Mouse (Mus musculus) spleen, adult 2 months (tissue): ENCODE measurements around the gene Pam. TPM values are rescaled to one million over a fixed set of nuclear protein-coding genes. Genes with fewer than 3 reads are reported as not detected.
"Not testable (repeated sequence)": the region's sequence is repeated elsewhere in the genome, so short reads cannot be mapped to it uniquely, and the experiment has no call there.

Experiments
- DNase-seq, 2 experiments: peaks; one replicate each; pipeline versions ENCODE4 v3.0.0 to v3.0.0-alpha.2; 2012 to 2021; ENCODE audit warnings: low spot score in 2 of 2, low read depth in 1 of 2
- H3K27ac ChIP-seq: fragments of 200-500 bp; 2 replicates; pipeline ENCODE4 v1.5.1; 2012; ENCODE audit warnings: low read length, inconsistent platforms; ENCODE audit not compliant: insufficient read depth
- H3K27me3 ChIP-seq: fragments of 200-500 bp; 2 replicates; pipeline ENCODE4 v1.6.1; 2012; ENCODE audit warnings: mild to moderate bottlenecking, moderate library complexity, low read length, inconsistent platforms; ENCODE audit not compliant: control insufficient read depth, insufficient read depth
- H3K36me3 ChIP-seq: fragments of 200-500 bp; 2 replicates; pipeline ENCODE4 v1.6.1; 2012; ENCODE audit warnings: mild to moderate bottlenecking, low read length, inconsistent platforms; ENCODE audit not compliant: control insufficient read depth, insufficient read depth
- H3K4me1 ChIP-seq: fragments of 200-500 bp; 2 replicates; pipeline ENCODE4 v1.6.1; 2011; ENCODE audit warnings: inconsistent platforms; ENCODE audit not compliant: control insufficient read depth, insufficient read depth, insufficient read length
- H3K4me3 ChIP-seq: fragments of 200-500 bp; 2 replicates; pipeline ENCODE4 v1.5.1; 2011; ENCODE audit warnings: mild to moderate bottlenecking, inconsistent platforms; ENCODE audit not compliant: insufficient read depth, insufficient read length; ENCODE audit errors: extremely low read depth
- CTCF ChIP-seq: fragments of 200-500 bp; IDR thresholded peaks from 2 replicates; pipeline ENCODE4 v1.5.1; 2011; ENCODE audit warnings: mild to moderate bottlenecking, inconsistent platforms; ENCODE audit not compliant: insufficient read depth, insufficient read length, insufficient replicate concordance; ENCODE audit errors: extremely low read depth
- POLR2A ChIP-seq: fragments of 200-500 bp; IDR thresholded peaks from 2 replicates; pipeline ENCODE4 v1.6.1; 2011; ENCODE audit warnings: low read depth, low read length, inconsistent platforms
- WGBS: fragments of 180-500 bp; shearing (Covaris S2); methylation state at CpG from one replicate; pipeline ENCODE4 v1.1.7; 2018; 5-methylcytosine and 5-hydroxymethylcytosine counted together
- polyA plus RNA-seq: library from polyadenylated mRNA; depleted of rRNA; stranded (reverse); fragments of >200 nt; gene quantifications from 2 replicates; pipeline ENCODE4 v1.2.3, GENCODE M21; 2012

Gene Pam
- polyA plus RNA-seq, 1 experiment: 22.8 TPM

GRCm38 (mm10) chr1:97769294-97769903 is 326.0 kb downstream of the Pam start:
- no peaks in the 10 kb centered on the region for H3K36me3 ChIP-seq

GRCm38 (mm10) chr1:97768906-97769293 is 326.5 kb downstream of the Pam start:
- Histone ChIP-seq H3K4me3 (peak overlapping the region; percentile 89), H3K4me1 (no peaks in the 10 kb centered on the region; the same call in 1 of the 2 replicates), H3K27me3 (no peaks in the 10 kb centered on the region), H3K36me3 (no peaks in the 10 kb centered on the region), H3K27ac (peak overlapping the region; percentile 96)
- no peak for DNase-seq
- 2% methylated on average over 7 of the region's 7 CpGs for WGBS
- no peak for TF ChIP-seq CTCF
- TF ChIP-seq POLR2A: no peak

More at GRCm38 (mm10) chr1:97769294-97769903, 326.0 kb downstream of the Pam start:
- Histone ChIP-seq H3K27ac (peak overlapping the region; percentile 96), H3K27me3 (no peaks in the 10 kb centered on the region), H3K4me3 (peak overlapping the region; percentile 89), H3K4me1 (no peaks in the 10 kb centered on the region; the same call in 1 of the 2 replicates)
- no peak for TF ChIP-seq POLR2A
- no peak for TF ChIP-seq CTCF
- under 1% methylated on average over 40 of the region's 40 CpGs for WGBS
- peak in 1 of 2 experiments; percentile 8 for DNase-seq

GRCm38 (mm10) chr1:97768089-97768488 is 327.4 kb downstream of the Pam start:
- no peaks in the 10 kb centered on the region; the same call in 1 of the 2 replicates for H3K4me1 ChIP-seq

GRCm38 (mm10) chr1:97765712-97766111 is 329.7 kb downstream of the Pam start:
- 90% methylated on average over 4 of the region's 4 CpGs for WGBS

More at GRCm38 (mm10) chr1:97768089-97768488, 327.4 kb downstream of the Pam start:
- H3K27me3 ChIP-seq: no peaks in the 10 kb centered on the region
- no peak overlapping the region for H3K4me3 ChIP-seq
- H3K36me3 ChIP-seq: no peaks in the 10 kb centered on the region
- WGBS: 87% methylated on average over 2 of the region's 2 CpGs
- no peak for TF ChIP-seq POLR2A
- no peak for TF ChIP-seq CTCF
- H3K27ac ChIP-seq: no peak overlapping the region
- no peak for DNase-seq

GRCm38 (mm10) chr1:97761477-97761876 is 334.0 kb downstream of the Pam start:
- H3K27me3 ChIP-seq: no peaks in the 10 kb centered on the region
- WGBS: 92% methylated on average over 6 of the region's 6 CpGs
- no peak for DNase-seq
- H3K36me3 ChIP-seq: peaks cover 3% of the 10 kb centered on the region
- TF ChIP-seq POLR2A: no peak
- no peak for TF ChIP-seq CTCF
- H3K4me3 ChIP-seq: no peak overlapping the region
- no peaks in the 10 kb centered on the region for H3K4me1 ChIP-seq
- H3K27ac ChIP-seq: no peak overlapping the region

More at GRCm38 (mm10) chr1:97765712-97766111, 329.7 kb downstream of the Pam start:
- H3K27ac ChIP-seq, H3K4me3 ChIP-seq, H3K36me3 ChIP-seq, H3K27me3 ChIP-seq, DNase-seq, H3K4me1 ChIP-seq: not testable (repeated sequence)

GRCm38 (mm10) chr1:97760598-97760997 is 334.8 kb downstream of the Pam start:
- no peak for TF ChIP-seq POLR2A
- no peak for TF ChIP-seq CTCF
- 91% methylated on average over 7 of the region's 7 CpGs for WGBS
- Histone ChIP-seq H3K36me3 (peaks cover 4% of the 10 kb centered on the region), H3K27me3 (no peaks in the 10 kb centered on the region), H3K27ac (no peak overlapping the region), H3K4me3 (no peak overlapping the region), H3K4me1 (no peaks in the 10 kb centered on the region)
- no peak for DNase-seq

- H3K4me1 ChIP-seq: no peaks in the 10 kb centered on the region
- DNase-seq: no peak
- no peak overlapping the region for H3K4me3 ChIP-seq
- no peak overlapping the region for H3K27ac ChIP-seq
- TF ChIP-seq CTCF (no peak), POLR2A (no peak)
- H3K36me3 ChIP-seq: peaks cover 10% of the 10 kb centered on the region
- no peaks in the 10 kb centered on the region for H3K27me3 ChIP-seq
Measured at GRCm38 (mm10) chr1:97759841-97760240, 335.6 kb downstream of the Pam start.
